18 mouse cellular contexts compared by ENCODE assay signal in genomic region chr4:46794583-46794982, GRCm38 (mm10).
DNase-seq lines count a peak whose midpoint lies in the region; ATAC-seq lines count a peak whose summit lies in the region.
"Had no signal": no experiment of that assay in that cellular context is flagged by ENCODE, and none has a peak within 500 bp of the region (broad histone marks: within the 10 kb centered on the region; RNA-seq: fewer than 3 reads in every experiment).

No protein-coding gene starts in this region.

- peak overlapping the region; percentile 47 for H3K27ac ChIP-seq in heart, embryonic 16.5 days (ENCODE audit: low read length)
- H3K27ac ChIP-seq: embryonic facial prominence, embryonic 12.5 days; forebrain, embryonic 10.5 days; gastrocnemius, adult 2 months; intestine, embryonic 15.5 days; limb, embryonic 13.5 days; midbrain, embryonic 12.5 days had no signal

- peaks cover 18% of the 10 kb centered on the region for H3K4me1 ChIP-seq in heart, embryonic 16.5 days (ENCODE audit: control insufficient read depth, insufficient read depth, low read length)
- H3K4me1 ChIP-seq: intestine, embryonic 15.5 days; midbrain, embryonic 12.5 days had no signal

- DNase-seq in heart, postnatal 36 days, result no peak
- DNase-seq in brain, adult 2 months (ENCODE audit: low read depth, low spot score), result peak; percentile 93
- peak; percentile 83 to 89 for DNase-seq in frontal cortex, postnatal 36 days (ENCODE audit: low spot score in 2 of 2)
- DNase-seq in right cerebral cortex, adult 2 months (ENCODE audit: low spot score in 2 of 2), result peak; percentile 81 to 84
- no peak for DNase-seq in kidney, adult 9 months
- no peak for DNase-seq in urinary bladder, adult 2 months (ENCODE audit: low spot score)
- DNase-seq: adrenal gland, postnatal 36 days; cerebellum, postnatal 36 days; gastrocnemius, adult 2 months; kidney, postnatal 14 days; lung, postnatal 36 days had no signal

- intact Hi-C loops in heart, postnatal 36 days (cut with DNase I), result no loop called here

- no peak overlapping the region for H3K4me2 ChIP-seq in heart, embryonic 16.5 days (ENCODE audit: low read depth, low read length)
- H3K4me2 ChIP-seq: embryonic facial prominence, embryonic 12.5 days; intestine, embryonic 15.5 days; limb, embryonic 13.5 days; midbrain, embryonic 12.5 days had no signal

- ATAC-seq in heart, embryonic 16.5 days (replicated peaks; ENCODE audit: extremely low read depth, insufficient read depth, low FRiP score), result peak; percentile 60
- ATAC-seq: intestine, embryonic 15.5 days had no signal

- no peak overlapping the region for H3K9ac ChIP-seq in heart, embryonic 16.5 days (ENCODE audit: low read length)
- H3K9ac ChIP-seq: embryonic facial prominence, embryonic 12.5 days; intestine, embryonic 15.5 days; limb, embryonic 13.5 days; midbrain, embryonic 12.5 days had no signal

- H3K4me3 ChIP-seq in heart, embryonic 16.5 days (ENCODE audit: low read length), result no peak overlapping the region
- H3K4me3 ChIP-seq: embryonic facial prominence, embryonic 12.5 days; forebrain, embryonic 10.5 days; gastrocnemius, adult 2 months; intestine, embryonic 15.5 days; limb, embryonic 13.5 days; midbrain, embryonic 12.5 days had no signal

- 38% methylated on average over 7 of the region's 7 CpGs for WGBS in heart, embryonic 16.5 days

- H3K9me3 ChIP-seq in heart, embryonic 16.5 days (replicated peaks; ENCODE audit: control insufficient read depth, low read length), result no peaks in the 10 kb centered on the region
- H3K9me3 ChIP-seq: embryonic facial prominence, embryonic 12.5 days; forebrain, embryonic 10.5 days; intestine, embryonic 15.5 days; limb, embryonic 13.5 days; midbrain, embryonic 12.5 days had no signal

- no peaks in the 10 kb centered on the region for H3K27me3 ChIP-seq in heart, embryonic 16.5 days (ENCODE audit: control insufficient read depth, insufficient read depth, low read length)
- H3K27me3 ChIP-seq: embryonic facial prominence, embryonic 12.5 days; intestine, embryonic 15.5 days; limb, embryonic 13.5 days; midbrain, embryonic 12.5 days had no signal

- H3K36me3 ChIP-seq in heart, embryonic 16.5 days (ENCODE audit: control insufficient read depth, insufficient read depth), result no peaks in the 10 kb centered on the region
- H3K36me3 ChIP-seq: embryonic facial prominence, embryonic 12.5 days; forebrain, embryonic 10.5 days; G1E; intestine, embryonic 15.5 days; limb, embryonic 13.5 days; midbrain, embryonic 12.5 days had no signal

Comparison
In these comparisons a context has a peak if more than half of its experiments do, and no peak if none do; other contexts are left out.
1. DNase-seq: peak in brain, adult 2 months (single experiment), frontal cortex, postnatal 36 days (2 of 2) and right cerebral cortex, adult 2 months (2 of 2); none in heart, postnatal 36 days (0 of 2), kidney, adult 9 months (single experiment) and urinary bladder, adult 2 months (single experiment).